Mouse (Mus musculus) layer of hippocampus, adult 11-12 months (tissue): ENCODE measurements at regions not wholly inside any gene's neighbourhood (a gene's known extent, or its start where the extent isn't known, plus 50 kb on each side); places are given as distances from the start of the nearest gene placed in this dataset.

Experiments used
- DNase-seq: peaks from one replicate; pipeline ENCODE4 v3.0.0; 2022; ENCODE audit warnings: low spot score

DNA sequence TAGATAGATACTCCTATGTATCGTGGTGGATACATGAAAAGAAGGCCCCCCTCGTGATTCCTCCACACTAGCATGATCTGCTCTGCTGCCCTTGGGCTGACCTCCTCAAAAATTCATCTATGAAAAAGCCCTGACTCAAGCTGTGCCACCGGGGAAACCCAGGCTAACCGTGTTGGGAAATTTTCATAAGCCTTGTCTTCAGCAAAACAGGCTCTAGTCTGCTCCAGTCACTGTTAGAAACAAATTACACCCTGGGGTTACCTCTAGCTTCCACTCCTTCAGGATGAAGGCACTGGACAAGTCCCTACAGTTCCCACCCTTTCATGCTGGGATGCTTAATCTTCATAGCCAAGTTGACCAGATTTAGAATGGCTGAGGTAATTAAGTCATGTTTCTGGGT, 315.0 kb upstream of the Nrp1 start:
- DNase-seq, result no peak

DNA sequence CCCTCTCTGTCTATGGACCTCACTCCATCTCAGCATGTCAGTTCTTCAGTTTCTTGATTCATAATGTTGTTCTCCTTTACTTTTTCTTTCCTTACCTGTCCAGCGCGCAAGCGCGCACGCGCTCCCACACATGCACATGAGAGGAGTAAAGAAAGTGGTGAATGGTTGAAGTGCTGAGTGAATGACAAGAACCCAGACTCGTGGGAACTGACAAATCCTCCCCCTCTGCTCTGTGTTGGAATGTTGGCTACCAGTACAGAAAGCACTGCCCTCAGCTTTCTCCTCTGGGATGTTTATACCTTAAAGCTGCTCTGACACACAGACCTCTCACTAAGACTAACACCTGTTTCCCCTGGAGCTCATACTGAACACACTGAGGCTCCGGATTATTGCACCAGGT, 302.2 kb upstream of the Nrp1 start:
- no peak for DNase-seq

DNA sequence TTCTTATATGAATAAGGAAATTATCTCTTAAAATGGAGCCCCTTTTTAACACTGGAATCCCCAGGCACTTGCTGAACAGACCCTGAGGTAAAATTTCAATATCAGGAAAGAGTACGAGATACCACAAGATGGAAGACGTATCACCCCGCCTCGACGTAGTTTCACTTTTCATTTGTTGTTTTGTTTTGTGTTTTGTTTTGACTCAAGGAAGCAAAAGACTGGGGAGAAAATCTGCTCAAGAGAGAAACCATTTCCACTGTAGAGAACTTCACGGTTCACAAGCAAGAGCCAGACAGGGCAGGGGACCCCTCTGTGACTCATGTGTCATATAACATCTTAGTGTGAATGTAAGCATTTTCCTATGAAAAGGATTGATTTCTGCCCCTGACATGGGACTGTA, 300.6 kb upstream of the Nrp1 start:
- no peak for DNase-seq

DNA sequence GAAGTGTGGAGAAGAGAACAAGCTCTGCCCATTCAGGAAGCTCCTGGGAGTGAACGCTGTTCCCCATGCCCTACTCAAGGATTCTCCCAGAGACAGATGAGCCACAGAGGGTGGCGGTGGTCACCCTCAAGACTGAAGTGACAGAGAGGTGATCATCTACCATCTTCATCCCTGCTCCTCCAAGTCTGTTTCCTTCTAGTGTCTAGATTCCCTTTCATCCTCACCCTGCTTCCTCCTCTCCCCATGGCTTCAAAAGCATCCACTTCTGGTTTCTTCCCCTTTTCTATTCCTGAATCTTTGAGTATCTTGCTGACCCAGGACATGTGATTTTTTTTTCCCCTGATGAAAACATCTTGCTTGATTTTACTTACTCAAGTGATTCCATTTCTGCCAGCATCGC, 298.6 kb upstream of the Nrp1 start:
- DNase-seq, result no peak

DNA sequence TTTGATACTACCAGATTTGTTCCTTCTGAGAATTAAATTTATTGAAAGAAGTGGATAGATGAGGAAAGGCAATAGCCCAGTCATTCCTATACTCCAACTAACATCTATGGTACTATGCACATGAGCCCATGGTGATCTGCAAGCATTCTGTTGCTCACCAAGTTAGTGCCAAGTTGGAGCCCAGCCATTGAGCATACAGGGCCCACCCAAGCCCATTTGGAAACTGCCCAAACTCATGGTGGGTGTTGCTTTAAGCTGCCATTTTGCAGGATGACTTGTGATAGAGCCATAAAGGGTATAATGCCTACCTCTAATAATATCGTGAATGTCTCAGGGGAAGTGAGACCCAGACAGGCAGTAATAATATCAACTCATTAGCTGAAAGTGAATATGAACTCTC, 294.2 kb upstream of the Nrp1 start:
- DNase-seq, result no peak

DNA sequence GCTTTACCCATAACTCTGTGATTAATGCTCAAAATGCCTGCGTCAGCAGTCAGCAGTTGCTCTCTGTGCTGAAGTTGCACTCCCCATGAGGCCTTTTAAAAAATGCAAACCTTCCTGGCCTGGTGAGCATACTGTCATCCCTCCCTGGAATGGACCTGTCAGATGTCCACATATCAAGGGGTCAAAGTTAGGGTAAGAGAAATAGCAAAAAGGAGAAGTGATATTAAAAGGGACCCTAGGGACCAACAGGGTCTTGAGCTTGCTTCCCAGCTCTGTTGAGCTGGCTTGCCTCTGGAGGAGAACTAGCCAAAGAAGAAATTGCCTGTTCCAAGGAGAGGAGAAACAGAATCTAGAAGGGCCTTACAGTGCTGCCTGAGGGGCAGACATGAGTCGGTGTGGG, 293.3 kb upstream of the Nrp1 start:
- DNase-seq, result no peak

DNA sequence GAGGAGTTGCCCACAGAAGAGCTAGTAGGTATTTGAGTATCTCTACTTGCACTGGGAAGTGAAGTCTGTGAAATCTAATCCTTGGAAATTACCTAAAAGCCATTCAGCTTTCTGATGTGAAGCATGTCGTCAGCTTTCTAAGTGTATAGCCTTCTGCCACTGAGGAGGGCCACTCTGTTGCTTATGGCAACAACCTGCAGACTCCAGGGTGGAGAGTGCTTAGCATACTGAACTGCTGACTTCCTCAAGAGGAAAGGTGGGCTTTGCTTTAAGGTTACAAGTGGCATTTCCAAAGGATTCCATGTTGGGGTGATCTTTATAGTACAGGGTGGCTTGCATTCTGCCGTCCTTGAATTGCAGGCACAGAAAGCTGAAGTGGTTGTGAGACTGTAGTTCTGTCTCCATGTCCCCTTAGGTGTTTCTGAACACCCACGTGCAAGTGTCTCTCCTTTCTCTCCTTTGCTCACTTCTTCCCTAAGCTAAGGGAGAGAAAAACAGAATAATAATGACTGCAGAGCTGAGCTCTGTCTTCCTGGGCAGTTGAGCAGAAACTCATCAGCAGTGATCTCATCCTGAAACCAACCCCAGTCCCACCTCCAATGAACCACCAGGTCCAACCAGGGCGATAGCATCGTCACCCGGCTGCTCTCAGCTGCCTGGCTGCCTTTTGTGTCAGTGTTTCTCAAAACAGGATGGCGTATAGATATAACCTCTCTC, 292.3 kb upstream of the Nrp1 start:
- no peak for DNase-seq

DNA sequence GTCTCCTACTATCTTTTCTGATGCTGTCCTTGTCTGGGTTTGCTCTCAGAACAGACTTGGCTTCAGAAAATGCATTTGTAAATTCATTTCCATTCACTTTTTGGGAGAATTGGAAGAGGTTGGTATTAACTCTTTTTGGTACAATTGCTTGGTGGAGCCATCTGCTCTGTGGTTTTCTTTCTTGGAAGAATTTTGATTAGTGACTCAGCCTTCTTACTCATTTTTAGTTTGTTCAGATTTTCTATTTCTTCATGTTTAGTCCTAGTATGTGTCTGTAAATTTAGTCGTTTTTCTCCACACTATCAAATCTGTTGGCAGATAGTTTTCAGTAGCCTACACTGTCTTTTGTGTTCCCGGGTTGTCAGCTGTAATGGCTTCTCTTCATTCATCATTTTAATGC, 288.7 kb upstream of the Nrp1 start:
- DNase-seq, result no peak

DNA sequence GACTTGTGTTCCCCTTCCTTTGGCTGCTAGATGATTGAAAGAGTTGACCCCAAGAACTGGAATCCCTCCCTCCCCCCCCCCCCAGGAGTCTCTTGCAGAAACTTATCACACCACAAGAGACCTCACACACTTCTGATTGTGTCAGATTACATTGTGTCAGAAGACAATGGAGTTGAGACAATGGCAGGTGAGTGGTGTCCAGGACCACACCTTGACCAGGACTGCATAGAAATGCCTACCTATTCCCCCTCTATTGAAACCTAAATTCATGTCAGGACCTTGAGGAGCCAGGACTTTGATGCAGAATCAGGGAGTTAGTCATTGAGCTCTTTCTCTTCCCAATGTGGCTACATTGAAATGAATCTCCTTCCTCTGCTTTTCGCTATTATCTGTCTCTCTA, 282.8 kb upstream of the Nrp1 start:
- no peak for DNase-seq

DNA sequence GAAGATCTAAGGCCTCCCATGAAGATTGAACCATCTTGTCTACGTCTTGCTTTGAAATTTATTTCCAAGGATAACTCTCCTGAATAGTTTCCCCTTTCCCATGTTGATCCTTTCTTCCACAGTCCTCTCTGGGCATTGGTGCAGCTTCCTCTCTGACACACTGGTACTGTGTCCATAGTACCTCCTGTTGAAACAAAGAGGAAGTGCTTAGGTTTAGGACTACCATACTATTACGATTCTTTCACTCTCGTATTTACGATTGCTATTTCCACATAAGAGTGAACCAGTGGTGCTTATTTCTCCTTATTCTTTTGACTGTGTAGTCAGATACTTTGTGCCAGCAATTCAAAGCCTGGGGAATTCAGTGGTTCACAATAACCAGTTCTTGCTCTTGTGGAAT, 282.2 kb upstream of the Nrp1 start:
- no peak for DNase-seq

DNA sequence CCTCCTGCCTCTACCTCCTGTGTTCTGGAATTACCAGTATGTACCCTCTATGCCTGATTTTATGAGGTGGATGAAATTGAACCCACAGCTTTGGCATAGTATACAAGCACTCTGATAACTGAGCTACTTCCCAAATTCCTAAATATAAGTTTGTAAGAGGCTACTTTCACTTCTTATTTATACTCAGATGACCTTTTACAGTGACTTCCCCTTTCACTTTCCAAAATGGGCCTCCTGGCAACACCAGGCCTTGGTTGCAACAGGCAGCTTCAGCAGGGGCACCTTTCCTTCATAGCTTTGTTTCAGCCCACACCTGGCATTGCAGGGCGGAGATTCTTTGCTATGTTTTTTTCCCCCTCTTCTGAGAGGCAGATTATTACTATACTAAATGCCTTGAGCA, 279.7 kb upstream of the Nrp1 start:
- no peak for DNase-seq

DNA sequence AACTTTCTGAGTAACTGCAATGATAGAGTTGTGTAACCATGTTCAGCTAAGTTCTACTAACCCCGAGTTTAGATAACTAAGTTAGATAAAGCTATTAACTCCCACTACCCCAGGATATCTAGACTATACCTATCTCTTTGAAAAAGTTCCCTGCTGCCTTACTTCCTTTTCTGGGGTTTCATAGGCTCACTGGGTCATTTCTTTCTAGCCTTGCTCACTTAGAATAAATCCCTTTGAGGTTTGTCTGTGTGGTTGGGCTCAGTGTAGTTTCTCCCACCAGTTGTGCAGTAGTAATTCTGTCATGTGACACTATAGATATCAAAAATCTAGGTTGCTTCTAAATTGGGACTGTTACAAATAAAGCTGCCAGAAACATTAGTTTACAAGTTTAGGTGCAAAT, 272.6 kb upstream of the Nrp1 start:
- DNase-seq, result no peak

DNA sequence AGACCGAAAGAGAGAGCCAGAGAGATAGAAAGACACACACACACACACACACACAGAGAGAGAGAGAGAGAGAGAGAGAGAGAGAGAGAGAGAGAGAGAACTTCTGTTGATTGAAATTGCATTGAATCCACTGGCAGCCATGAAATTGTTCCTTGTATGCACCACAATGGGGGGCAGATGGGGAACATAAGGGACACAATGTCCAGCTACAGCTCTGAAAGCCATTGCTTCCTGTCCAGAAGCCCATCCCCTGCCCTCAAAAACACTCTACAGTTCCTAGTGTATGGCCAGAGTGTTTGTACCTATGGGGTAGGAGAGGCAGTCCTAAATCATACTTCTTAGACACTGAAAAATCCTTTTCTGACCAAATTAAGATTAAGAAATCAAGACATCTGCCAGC, 270.9 kb upstream of the Nrp1 start:
- DNase-seq, result no peak

DNA sequence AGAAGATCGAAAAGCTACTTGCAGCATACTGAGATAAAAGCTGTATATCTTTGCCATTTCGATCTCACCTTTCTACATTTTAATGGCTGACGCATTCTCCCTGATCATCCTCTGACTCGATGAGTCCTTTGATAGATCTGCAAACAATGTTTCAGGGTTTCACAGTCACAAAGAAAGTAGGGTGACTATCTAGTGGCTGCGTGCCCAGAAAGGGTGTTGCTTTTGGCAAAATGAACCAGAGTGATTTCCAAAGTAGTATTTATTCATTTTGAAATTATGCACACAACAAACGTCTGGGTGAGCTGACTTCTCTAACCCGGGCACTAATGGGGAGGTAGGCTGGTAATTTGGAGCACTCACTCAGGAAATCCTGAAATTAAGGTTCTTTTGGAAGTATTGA, 265.6 kb upstream of the Nrp1 start:
- DNase-seq, result peak; percentile 33

DNA sequence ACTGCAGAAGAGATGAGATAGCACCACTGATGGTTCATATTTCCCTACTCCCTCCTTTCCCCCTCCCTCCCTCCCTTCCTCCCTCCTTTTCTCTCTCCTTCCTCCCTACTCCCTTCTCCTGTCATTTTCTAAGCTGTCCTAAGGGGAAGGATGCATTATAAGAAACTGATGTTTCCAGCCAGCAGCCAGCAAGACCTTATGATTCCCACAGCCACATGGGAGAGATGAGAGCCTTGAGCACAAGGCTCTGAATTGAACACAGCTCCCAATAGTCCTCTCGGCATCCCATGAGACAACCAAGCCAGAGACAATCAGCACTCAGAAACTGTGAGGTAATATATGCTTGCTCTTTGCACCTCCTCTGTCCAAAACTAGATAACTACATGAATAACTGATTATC, 263.0 kb upstream of the Nrp1 start:
- no peak for DNase-seq

DNA sequence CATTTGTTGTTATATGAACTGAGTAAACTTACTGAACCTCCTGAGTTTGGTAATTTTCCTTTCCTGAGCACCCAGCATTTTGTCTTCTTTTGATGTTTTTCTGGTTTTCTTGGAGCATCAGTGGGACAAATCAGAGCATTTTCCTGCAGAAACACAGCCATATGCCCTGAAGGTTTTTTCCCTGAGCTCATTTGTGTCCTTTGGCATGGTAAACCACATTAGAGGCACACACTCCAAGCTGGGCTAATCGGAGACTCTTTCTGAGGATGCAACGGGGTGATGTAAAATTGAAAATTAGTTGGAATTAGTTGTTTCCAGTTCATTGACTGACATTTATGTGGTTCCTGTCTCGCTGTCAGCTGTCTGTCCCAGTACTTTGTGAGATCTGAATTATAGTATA, 260.8 kb upstream of the Nrp1 start:
- no peak for DNase-seq

DNA sequence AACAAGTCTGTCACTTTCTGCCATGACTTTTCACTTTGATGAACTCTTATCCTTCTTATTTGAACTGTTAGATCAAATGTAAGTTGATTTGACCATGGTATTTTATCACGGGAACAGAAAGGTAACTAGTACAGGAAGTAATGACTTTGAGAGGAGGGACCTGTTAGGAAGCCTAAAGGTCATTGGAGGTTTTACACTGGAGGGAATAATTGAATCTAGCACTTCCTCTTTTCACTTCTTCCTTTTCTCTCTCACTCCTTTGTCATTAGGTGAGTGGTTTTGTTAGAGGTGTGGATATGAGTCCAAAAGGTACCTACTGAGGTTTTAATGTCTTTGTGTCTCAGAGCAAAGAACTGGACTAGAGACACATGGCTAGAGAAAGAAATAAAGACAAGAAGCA, 255.0 kb upstream of the Nrp1 start:
- no peak for DNase-seq

DNA sequence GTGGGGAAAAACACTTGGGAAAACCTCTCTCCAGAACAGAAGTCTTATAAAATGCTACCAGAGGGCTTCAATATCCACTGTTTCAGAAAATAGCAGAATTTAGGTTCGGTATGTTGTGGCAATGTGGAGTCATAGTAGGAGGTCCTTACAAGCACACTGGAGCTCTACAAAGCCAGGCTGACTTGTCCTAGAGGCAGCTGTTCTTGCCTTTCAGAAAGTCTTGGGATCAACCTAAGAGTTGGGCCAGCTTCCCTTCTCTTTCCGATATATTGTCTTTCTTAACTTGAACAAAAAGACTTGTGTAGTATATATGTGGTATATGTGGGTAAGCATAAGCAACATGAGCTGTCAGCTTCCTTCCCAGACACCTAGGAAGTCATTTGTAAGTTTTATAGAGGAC, 251.8 kb upstream of the Nrp1 start:
- DNase-seq, result no peak

DNA sequence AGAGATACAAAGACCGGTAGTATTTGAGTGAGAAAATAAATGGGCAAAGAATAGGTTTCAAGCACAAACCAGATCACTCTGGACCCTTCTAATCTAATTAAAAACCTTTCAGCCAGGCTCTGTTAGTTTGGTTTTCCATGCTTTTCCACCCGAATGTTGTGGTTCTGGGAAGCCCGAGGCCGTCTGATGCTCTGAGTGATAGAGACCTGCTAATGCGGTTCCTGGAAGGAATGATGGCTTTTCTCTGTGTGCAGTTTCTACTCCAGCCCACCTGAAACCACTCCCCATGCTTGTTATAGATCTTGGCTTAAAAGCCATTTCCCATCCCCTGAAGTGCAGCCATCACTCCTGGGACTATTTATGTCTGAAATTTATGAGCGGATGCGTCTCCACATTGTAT, 251.4 kb upstream of the Nrp1 start:
- DNase-seq, result no peak

DNA sequence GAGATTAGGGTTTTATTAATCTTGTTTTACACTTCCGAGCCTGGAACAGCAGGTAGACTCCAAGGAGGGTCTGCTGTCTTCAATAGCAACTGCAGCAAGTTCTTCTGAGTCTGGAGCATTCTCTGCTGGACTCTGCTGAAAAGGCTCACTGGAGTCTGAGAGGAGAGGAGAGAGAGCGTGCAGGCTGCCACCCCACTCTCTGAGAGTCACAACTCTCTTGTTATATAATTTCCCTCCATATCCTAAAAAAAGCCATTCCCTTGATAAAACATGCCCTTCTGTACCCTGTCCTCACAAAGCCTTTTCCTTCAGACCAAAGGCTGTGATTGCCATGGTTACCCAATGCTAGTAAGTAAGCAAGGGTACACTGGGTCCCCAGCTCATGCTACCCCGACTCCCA, 249.4 kb upstream of the Nrp1 start:
- no peak for DNase-seq

DNA sequence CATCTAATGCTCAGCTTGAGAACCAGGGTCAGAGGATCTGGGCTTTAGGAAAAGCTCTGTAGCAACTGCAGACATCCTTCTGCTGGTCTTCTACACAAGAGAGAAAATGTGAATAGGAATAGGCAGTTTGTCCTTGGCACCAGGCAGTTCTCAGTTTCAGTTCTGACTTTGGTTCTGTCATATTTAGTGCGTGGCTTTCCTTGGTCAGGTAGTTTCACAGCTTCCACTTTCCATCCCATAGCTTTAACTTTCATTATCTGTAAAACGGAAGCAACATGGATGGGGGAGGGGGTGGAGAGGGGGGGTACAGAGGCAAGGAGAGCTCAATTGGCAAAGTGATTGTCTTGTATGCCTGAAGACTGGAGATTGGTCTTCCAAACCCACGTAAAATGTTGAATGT, 247.3 kb upstream of the Nrp1 start:
- no peak for DNase-seq

DNA sequence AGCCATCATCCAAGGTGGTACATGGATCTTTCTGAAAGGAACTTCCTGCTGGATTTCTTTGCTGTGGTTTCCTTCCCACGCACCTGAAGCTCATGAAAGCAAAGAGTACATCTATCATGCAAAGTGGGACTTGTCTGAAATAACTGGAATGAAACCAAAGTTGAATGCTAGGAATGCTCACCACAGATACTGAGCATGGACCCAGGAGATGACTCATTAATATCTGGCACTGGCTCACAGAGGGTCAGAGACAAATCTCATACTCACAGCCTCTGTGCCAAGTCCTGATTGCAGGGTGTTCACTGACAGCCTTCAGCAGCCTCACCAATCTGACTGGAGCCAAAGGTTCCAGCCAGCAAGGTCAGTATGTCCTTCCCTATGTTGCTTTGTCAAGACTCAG, 245.3 kb upstream of the Nrp1 start:
- DNase-seq, result no peak

DNA sequence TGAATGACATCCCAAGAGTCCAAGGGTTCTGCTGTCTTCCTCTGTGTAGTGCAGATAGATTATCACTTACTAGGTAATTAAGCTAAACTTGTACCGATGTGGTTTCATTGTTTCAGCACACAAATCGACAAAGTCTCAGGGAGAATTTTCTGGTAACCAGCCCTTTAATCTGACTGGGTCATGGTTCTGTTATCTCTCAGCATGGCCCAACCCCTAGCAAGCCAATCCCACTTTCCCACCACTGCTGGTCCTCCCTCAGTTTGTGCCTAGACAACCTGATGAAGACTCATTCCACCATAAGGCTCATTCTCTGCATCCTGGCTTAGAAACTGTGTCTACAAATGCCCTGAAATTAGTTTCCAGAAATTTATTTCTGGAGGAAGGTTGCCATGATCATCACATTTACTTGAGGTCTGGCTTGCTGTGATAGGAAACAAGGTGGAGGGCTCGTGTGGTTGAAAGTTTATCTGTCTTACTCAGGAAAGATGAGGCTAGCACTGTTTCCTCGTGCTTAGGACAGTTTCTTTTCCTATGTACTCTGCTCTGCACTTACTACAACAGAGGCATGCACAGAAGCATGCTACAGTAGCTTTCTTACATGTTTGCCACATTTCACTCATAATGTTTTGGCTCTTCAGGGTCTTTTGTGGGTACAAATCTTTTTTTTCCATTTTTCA, 217.0 kb upstream of the Nrp1 start:
- DNase-seq, result no peak

DNA sequence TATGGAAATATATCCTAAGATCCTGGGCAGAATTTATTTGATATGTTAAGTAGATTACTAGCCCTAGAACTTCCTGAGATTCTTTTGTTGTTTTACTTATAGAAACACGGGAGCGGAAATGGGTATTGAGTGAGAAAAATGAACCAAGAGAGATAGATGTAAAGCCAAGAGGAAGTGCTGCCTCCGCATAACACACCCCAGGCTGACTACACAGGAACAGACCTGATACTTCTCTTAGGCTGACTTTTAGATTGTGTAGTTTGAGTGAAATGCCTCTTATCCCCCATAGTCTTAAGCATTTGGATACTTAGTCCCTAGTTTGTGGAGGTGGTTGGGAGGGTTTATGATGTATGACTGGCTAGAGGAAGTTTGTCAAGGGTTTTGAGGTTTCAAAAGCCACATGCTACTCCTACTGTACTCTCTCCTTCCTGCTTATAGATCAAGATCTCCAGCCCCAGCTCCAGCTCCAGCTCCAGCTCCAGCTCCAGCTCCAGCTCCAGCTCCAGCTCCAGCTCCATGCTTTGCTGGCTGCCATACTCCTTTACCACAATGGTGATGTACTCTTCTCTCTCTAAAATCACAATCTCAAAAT, 210.0 kb upstream of the Nrp1 start:
- DNase-seq, result no peak
